Comparison of ENCODE assay signal across 9 mouse cellular contexts in genomic region chr9:103434116-103434515, GRCm38 (mm10). TPM values are rescaled to one million over a fixed set of nuclear protein-coding genes. Genes with fewer than 3 reads are reported as not detected.
DNase-seq lines count a peak whose midpoint lies in the region; ATAC-seq and TF ChIP-seq lines count a peak whose summit lies in the region.
"Had no signal": no experiment of that assay in that cellular context is flagged by ENCODE, and none has a peak within 500 bp of the region (broad histone marks: within the 10 kb centered on the region; RNA-seq: fewer than 3 reads in every experiment).

No protein-coding gene starts in this region.

- peaks cover 13% of the 10 kb centered on the region; the same call in 1 of the 2 replicates for H3K4me1 ChIP-seq in spleen, adult 2 months (ENCODE audit: control insufficient read depth, insufficient read depth, insufficient read length)
- no peaks in the 10 kb centered on the region for H3K4me1 ChIP-seq in liver, embryonic 13.5 days (replicated peaks)
- H3K4me1 ChIP-seq: liver, embryonic 15.5 days had no signal

- intact Hi-C loops in gastrocnemius, adult 2 months (cut with DNase I): loop anchor here (5.0 kb wide), 2 partner anchors 37 to 67 kb away; partner anchors contain the start of gene Cdv3

- no peak for DNase-seq in gastrocnemius, adult 2 months
- DNase-seq in gastrocnemius, adult 8-10 months (ENCODE audit: low spot score in 2 of 2): no peak
- DNase-seq in spleen, adult 2 months (ENCODE audit: low read depth in 1 of 2, low spot score in 2 of 2): peak; percentile 37 to 44
- DNase-seq in spleen, adult 12 weeks (ENCODE audit: low spot score): no peak
- no peak for DNase-seq in liver, embryonic 13.5 days
- peak; percentile 80 for DNase-seq in thymus, postnatal 4 days
- DNase-seq in kidney, postnatal 14 days: no peak
- DNase-seq in ovary, postnatal 14 days (ENCODE audit: low spot score): no peak

- H3K4me3 ChIP-seq in gastrocnemius, adult 2 months: no peak overlapping the region
- H3K4me3 ChIP-seq in spleen, adult 2 months (ENCODE audit: extremely low read depth, insufficient read depth, insufficient read length): no peak overlapping the region
- no peak overlapping the region for H3K4me3 ChIP-seq in liver, embryonic 13.5 days (replicated peaks)
- H3K4me3 ChIP-seq: liver, embryonic 15.5 days had no signal

- WGBS in spleen, adult 2 months: 20% methylated on average over 4 of the region's 4 CpGs
- WGBS in liver, embryonic 13.5 days (ENCODE audit: insufficient replicate concordance): 30% methylated on average over 4 of the region's 4 CpGs

- H3K4me2 ChIP-seq in liver, embryonic 13.5 days: no peak overlapping the region
- H3K4me2 ChIP-seq: liver, embryonic 15.5 days had no signal

- no peaks in the 10 kb centered on the region for H3K27me3 ChIP-seq in spleen, adult 2 months (ENCODE audit: control insufficient read depth, insufficient read depth, low read length)
- no peaks in the 10 kb centered on the region for H3K27me3 ChIP-seq in liver, embryonic 13.5 days
- H3K27me3 ChIP-seq: liver, embryonic 15.5 days had no signal

- TF ChIP-seq CTCF in gastrocnemius, adult 2 months (IDR thresholded peaks at IDR 0.05): peak; percentile 28
- TF ChIP-seq CTCF in spleen, adult 2 months (IDR thresholded peaks at IDR 0.05; ENCODE audit: extremely low read depth, insufficient read depth, insufficient read length, insufficient replicate concordance): peak; percentile 83; the same call in 1 of the 2 replicates

- no peaks in the 10 kb centered on the region for H3K36me3 ChIP-seq in spleen, adult 2 months (ENCODE audit: control insufficient read depth, insufficient read depth, low read length)
- H3K36me3 ChIP-seq in liver, embryonic 13.5 days: no peaks in the 10 kb centered on the region
- H3K36me3 ChIP-seq: liver, embryonic 15.5 days had no signal

- H3K9ac ChIP-seq in liver, embryonic 13.5 days: no peak overlapping the region
- H3K9ac ChIP-seq: liver, embryonic 15.5 days had no signal

- no peak for TF ChIP-seq POLR2A in spleen, adult 2 months (IDR thresholded peaks at IDR 0.05; ENCODE audit: low read depth, low read length)

- H3K27ac ChIP-seq in gastrocnemius, adult 2 months: no peak overlapping the region
- H3K27ac ChIP-seq in spleen, adult 2 months (ENCODE audit: insufficient read depth, low read length): no peak overlapping the region
- no peak overlapping the region for H3K27ac ChIP-seq in liver, embryonic 13.5 days
- H3K27ac ChIP-seq: liver, embryonic 15.5 days had no signal

- H3K9me3 ChIP-seq in liver, embryonic 13.5 days (replicated peaks): no peaks in the 10 kb centered on the region
- H3K9me3 ChIP-seq: liver, embryonic 15.5 days had no signal

- 0 out of 2 replicates have a peak, but pooled peaks have one; percentile 26 for ATAC-seq in liver, embryonic 13.5 days (ENCODE audit: low read depth)

RNA-seq across cellular contexts. Expression of gene Bfsp2, which starts 46.1 kb away (rescaled TPM):
- under 1 TPM in 1 of 2 experiments, not detected in 1; 0.42 TPM for total RNA-seq in gastrocnemius, adult 2 months (2021)
- total RNA-seq in gastrocnemius, adult 8-10 months (2022): under 1 TPM in 3 of 4 experiments, not detected in 1; 0.40 to 0.77 (median 0.58) TPM
- polyA plus RNA-seq in spleen, adult 2 months (2012; rRNA removed): 6.9 and 8.9 TPM in 2 replicates
- polyA plus RNA-seq in liver, embryonic 13.5 days (2015; fragmentation: Nextera tagmentation; extraction: Ambion mirVana): 0.57 and 0.65 TPM in 2 replicates

Comparison
In these comparisons a context has a peak if more than half of its experiments do, and no peak if none do; other contexts are left out.
1. DNase-seq: peak in spleen, adult 2 months (2 of 2) and thymus, postnatal 4 days (single experiment); none in gastrocnemius, adult 2 months (single experiment), gastrocnemius, adult 8-10 months (0 of 2), spleen, adult 12 weeks (single experiment), liver, embryonic 13.5 days (single experiment), kidney, postnatal 14 days (single experiment) and ovary, postnatal 14 days (single experiment).